Mouse (Mus musculus) kidney, adult 8-10 months (tissue): Measurements from ENCODE around the gene Ccdc124.

ENCODE experiments used
- DNase-seq, 2 experiments: peaks; one replicate each; pipeline ENCODE4 v3.0.0; 2022

The Ccdc124 gene

DNA sequence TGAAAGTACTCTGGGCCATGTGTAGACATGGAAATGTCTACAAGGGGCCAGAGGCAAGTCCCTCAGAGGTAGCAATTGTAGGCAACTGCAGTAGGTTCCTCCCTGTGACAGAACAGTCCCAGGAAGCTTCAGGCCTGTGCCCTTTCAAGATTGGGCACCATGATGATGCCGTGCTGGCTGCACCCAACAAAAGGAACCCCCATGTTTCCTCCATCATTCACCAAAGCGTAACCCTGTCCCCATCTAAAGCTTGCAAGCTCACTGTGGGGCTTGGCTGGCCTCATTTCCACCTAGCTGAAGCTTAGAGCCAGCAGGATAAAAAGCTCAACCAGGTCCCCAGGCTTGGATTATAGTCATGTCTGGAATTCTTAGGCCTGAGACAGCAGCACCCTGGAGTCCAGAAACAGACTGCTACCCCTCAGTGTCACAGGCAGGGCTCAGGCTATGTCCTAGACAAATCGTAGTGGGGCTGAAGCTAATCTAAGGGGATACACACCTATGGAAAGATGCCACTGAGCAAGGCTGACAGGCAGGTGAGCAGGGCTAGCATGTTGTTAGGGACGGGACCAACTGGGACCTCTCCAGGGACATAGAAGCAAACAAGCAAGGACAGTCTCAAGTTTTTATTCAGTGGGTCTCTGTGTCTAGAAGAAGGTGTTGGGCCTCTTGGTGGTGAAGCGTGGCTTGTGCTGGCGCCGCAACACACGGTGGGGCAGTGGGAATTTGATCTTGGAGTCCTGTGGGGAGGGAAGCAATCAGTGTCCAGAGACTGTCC is 21.2 kb upstream of the Ccdc124 start:
- no peak for DNase-seq

DNA sequence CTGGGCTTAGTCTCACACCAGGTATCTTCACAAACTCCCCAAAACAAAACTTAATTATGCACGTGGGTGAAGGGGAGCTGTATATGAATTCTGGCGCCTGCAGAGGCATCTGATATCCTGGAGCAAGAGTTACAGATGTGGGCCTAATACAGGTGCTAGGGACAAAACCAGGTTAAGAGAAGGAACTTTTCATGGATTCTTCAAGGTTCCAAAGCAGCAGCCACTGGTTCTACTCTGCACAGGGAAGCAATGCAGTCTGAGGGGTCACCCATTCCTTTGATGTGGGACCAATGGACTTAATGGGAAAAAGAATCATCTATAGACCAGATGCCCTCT is 20.6 kb upstream of the Ccdc124 start:
- DNase-seq: no peak

DNA sequence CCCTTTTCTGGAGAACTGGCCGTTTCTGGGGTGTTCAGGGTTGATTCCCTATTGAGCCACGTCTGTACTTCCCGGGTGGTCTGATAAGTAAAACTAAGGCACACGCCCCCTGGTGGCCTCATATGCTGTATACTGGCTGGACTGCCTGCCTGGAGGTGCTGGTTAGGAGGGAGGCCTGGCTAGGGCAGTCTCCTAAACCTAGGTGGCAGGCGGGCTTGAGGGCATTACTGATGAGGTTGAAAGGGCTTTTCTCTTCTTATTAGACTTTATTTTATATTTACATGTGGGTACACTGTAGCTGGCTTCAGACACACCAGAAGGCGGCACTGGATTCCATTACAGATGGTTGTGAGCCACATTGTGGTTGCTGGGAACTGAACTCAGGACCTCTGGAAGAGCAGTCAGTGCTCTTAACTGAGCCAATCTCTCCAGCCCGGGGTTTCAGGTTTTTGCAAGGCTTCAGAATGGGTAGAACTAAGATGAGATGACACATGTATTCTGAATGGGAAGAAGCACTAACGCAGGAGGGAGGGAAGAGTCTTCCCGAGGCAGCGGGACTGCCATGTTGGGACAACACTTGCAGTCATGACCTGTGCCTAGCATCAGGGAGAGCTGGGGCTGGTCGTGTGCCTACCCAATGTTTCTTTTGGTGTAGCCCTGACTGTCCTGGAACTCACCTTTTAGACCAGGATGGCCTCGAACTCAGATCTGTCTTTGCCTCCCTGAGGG is 20.1 kb upstream of the Ccdc124 start:
- DNase-seq: peak; percentile 50 to 75

DNA sequence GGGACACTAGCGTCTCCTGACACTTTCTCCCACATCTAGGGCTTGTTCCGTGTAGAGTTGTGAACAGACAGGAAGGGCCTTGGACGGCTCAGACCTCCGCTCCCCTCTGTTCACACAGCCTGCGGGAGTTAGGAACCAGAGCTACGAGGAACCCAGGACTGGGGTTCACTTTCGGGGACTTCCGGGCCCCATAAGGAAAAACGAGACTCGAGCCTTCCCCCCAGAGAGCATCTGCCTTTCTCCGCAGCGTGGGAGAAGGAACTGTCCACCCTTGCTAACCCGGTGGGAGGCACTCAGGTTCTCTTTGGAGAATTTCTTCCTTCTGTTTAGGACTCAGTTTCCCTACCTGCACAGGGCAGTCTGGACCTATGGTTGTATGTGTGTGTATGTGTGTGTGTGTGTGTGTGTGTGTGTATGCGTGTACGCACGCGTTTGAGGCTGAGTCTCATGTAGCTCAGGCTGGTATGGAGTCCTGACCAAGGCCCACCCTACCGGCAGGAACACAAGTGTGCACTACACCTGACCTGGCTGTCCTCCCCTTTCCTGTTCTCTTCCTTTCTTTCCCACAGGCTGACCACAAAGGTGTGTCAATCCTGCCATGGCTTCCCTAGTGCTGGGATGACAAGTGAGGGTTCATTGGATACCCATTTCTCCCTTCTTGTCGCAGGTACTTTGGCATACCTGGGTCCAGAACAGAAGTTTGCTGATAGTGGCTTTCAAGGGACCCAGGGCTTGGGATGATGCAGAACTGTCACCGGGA is 19.3 kb upstream of the Ccdc124 start:
- no peak for DNase-seq

DNA sequence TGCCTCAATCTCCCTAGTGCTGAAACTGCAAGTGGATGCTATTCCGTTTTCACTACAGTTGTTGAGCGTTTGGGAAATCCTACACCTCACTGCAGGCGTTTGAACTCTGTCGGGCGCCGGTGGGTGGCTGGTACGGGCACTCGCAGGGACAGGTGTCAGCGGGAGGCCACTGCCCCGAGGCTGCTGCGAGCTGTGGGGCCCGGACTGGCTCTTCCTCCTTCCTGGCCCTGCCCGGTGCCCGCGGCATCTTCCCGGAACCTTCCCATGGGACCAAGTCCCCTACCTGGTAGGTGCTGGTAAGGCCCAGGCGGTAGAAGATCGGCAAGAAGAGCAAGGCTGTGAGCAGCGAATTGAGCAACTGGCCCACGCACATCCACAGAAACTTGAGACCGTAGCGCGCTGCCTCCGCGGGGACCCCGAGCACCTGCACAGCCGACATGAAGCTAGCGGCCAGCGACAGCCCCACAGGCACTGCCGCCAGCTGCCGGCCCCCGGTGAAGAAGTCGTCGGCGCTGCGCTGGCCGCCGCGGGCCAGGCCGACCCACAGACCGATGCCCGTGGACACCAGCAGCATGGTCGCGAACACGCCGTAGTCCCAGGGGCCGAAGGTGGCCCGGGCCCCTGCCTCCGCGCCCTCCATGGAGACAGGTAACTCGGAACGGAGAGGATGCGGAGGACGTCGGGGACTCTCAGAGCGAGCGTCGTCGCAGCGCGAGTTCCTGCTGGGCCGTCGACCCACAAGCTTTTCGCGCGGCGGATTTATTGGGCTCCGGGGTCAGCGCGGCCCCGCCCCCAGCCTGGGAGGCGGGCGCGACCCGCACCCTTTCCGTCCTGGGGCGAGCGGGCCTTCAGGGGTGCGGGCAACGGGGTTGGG is 18.5 kb upstream of the Ccdc124 start, which contains the start of gene Slc5a5:
TSS of gene Slc5a5 (minus strand) at position 736 of the 874 bp plus-strand sequence.
- DNase-seq: no peak

DNA sequence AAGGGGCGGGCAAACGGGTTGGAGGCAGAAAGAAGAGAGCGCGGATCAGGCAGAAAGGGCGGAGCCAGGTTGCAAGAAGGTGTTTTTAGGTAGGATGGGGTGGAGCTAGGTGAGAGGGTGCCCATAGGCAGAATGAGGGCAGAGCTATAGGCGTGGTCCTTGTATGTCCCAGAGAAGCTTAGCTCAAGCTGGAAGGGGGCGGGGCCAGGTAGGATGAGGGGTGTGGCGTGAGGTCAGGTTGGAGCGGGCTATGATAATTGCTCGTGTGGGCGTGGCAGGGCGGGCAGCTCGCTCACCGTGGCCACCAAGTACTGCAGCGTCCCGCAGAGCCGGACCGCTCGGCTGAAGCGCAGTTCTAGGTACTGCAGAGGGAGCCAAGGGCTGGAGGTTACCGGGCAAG is 17.6 kb upstream of the Ccdc124 start:
- DNase-seq: peak; percentile 69 to 76

DNA sequence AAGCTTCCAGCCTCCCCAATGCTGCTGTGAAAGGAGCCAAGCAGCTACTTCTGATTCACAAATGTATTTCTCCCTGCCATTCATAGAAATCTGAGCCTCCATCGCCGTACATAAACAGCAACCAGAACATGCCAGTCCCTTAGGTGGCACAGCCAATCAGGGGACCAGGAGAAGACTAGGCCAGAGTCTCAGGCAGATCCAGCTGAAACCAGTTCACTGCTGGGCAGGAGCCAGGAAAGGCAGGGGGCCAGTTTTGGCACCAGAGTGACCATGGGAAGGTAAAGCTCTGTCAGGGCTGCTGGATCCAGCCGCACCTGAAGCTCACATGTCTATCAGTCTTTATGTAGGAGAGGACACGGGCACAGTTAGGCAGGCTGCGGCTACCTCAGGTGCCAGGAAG is 16.9 kb upstream of the Ccdc124 start:
- DNase-seq: peak in 1 of 2 experiments; percentile 47

DNA sequence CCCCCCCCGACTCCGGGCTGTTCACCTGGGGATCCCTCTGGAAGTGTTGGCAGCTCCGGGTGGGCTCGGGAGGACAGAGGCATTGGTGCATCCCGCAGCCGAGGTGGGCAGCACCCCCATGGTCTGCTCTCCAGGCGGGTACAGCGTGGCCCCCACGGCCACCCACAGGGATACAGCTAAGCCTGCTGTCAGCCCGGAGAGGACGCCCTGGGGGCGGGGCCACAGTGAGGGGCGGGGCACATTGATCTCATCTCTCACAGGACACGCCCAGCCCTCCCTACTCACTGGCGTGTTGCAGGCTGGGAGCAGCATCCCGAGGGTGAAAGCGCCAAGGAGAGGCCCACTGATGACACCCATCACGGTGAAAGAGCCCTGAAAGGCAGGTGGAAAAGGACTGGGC is 13.9 kb upstream of the Ccdc124 start:
- DNase-seq: no peak

DNA sequence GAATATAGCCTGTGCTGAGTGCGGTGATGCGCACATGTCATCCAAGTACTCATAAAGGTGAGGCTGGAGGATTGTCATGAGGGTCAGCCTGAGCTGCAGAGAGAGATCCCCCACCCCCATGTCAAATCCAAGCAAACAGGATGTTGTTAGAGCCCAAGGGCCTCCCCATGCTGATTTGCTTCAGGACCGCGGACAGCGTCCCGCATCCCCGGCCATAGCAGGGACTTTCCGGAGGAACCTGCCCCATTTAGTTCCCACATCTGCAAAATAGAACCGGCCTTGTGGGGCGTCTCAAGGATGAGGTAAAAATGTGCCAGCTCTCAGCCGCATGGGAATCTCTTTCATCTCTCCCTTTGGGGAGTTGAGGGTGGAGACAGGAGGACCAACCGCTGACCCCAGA is 11.9 kb upstream of the Ccdc124 start:
- DNase-seq: no peak

DNA sequence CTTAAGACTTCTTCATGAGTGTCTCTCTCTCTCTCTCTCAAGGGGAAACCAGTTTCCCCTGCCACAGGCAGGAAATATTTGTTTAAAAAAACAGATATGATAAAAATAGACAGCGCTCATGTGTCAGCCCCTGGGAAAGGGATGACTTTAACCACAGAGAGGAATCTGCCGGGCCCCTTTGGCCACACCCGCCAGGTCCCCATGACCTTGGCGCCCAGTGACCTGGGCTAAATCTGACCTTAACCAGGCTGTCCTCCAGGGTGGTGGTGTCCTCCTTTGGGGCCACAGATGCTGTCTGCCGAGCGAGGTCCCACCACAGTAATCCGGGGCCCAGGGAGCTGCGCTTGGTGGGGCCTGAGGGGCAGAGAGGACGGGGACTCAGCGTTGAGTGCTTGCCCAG is 10.9 kb upstream of the Ccdc124 start:
- DNase-seq: no peak

DNA sequence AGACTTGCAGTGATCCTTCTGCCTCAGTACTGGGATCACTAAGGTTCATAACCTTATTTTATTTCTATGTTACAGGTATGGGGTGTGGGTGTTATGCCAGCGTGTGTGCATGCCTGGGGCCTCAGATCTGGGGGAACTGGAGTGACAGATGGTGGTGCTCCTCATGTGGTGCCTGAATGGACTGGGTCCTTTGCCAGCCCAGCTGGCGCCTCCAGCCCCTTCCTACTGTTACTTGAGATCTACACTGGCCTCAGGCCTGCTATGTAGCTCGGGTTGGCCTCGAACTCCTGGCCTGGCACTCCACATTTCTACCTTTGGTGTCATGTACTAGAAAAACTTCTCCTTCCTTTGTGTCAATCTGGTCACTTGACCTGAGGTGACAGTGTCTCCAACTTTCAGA is 10.5 kb upstream of the Ccdc124 start:
- no peak for DNase-seq

DNA sequence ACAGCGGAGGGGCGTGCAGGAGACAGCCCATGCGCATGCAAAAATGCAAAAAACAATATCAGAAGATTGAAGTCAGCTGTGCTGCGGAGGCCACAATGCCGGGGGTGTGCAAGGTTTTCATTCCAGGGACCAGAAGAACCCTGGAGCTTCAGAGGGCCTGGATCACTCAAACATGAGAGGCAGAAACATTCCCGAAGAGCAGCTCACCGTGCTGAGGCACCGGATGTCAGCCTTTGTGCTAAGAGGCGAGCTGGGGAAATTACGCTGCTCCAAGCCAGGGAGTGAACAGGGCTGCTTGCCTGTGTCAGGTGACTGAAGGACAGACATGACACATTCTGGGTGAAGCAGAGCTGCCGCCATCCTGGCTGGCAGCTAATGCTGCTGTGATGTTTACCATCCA is 6.8 kb upstream of the Ccdc124 start:
- DNase-seq: no peak

DNA sequence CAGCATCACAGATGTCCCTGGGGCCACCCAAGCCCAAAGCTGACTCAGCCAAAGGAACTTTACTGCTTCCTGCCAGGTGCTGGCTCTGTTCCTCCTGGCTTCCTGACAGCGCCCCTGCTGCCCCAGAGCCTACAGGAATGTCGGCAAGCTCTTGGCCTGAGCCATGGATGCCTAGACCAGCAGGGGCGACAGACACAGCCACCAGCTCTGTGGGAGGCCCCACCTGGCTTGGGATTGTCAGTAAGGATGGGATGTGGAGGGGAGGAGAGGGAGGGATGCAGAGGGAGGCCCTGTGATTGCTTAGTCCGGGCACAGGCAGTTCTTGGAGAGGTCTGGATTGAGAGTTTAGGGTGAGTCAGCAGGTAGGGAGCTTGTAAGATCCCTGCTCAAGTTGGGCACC is 6.4 kb upstream of the Ccdc124 start:
- DNase-seq: no peak

DNA sequence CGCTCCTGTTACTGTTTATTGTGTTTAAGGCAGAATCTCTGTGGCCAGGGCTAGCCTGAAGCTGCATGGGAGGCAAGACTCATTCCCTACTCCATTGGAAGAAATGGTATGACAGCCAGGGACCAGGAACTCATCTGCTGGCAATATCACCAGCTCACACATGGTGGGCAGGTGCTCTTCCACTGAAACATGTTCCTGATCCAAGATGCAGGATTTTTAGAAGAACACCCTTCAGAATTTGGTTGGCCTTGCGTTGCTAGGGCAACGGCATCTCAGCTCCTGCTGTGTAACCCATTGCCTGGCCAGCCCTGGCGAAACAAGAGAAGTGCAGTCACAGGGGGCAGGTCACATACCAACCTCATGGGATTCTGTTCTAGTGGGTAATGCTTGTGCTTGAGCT is 5.8 kb upstream of the Ccdc124 start:
- DNase-seq: no peak

DNA sequence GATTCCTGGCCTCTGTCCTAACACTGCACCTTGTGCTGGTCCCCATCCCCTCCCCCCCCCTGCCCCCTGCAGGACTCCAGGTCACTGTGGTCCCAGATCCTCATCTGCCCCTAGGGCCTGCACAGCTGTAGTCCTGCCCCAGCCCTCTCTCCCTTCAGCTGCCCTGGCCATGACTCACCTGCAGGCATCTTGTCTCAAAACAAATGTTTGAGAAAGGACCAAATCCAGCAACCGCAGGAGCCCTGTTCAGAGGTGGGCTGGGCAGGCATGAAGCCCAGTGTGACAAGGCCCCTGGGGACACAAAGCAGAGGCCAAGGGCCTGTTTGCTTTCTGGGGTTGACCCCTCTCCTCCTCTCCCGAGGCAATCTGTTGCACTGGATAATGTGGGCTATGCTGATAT is 4.4 kb upstream of the Ccdc124 start:
- no peak for DNase-seq

DNA sequence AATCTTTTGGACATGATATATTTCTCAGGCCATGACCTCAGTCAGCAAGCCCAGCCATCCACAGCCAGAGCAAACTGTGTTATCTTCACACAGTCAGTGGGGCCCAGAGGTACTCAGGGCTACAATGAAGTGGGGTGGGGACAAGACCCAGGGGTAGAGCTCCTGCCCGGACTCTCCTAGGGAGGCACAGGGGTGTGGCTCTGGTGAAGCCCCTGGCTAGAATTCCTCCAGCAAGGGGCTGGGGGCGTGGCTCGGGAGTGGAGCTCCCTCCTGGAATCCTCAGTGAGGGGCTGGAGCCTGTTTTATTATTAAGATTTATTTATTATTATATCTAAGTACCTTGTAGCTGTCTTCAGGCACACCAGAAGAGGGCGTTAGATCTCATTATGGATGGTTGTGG is 2.6 kb upstream of the Ccdc124 start:
- DNase-seq: no peak

DNA sequence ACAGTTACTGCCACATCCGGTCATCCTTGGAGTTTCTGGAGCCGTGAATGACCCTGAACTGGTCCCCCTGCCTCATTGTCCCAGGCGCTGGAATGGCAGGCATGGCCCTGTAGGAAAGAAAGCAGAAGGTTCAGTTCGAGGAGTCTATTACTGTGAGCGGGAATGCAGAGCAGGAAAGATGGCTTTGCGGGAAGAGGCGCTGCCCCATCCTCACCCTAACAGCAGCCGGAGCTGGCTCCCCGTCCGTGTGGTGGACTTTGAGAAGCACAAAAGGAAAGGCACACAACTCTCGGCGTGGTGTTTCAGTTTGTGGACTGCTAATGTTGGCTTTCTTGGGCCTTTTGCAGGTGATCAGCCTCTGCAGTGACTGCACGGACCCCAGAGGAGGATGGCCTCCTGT is 706 bp upstream of the Ccdc124 start:
- no peak for DNase-seq

DNA sequence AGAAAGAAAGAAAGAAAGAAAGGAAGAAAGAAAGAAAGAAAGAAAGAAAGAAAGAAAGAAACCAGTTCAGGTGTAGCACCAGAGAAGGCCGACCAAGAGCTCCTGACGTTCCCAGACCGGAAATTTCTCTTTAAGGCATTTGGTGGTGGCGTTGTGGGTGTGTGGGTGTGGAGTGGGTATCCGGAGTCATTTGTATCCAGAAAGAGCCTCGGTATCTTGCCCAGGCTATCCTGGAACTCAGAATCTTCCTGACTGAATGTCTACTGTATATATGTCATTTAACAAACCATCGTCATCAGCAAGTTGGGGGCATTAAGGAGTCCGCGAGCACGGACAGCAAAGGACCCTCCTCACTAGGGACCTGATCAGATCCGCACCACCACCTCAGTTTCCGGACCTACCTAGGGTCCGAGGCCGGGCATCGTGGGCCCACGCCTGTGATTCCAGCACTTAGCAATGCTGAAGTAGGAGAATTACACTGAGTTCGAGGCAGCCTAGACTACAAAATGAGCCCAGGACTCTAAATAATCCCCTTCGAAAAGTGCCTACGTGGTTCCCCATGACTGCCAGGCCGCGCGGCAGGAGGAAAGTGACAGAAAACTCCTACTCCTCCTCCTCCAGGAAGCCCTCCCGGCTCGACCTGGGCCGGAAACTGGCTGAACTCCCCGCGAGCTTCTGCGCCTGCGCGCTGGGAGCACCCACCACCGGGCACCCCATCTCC is 932 bp downstream of the Ccdc124 start:
- DNase-seq: no peak

DNA sequence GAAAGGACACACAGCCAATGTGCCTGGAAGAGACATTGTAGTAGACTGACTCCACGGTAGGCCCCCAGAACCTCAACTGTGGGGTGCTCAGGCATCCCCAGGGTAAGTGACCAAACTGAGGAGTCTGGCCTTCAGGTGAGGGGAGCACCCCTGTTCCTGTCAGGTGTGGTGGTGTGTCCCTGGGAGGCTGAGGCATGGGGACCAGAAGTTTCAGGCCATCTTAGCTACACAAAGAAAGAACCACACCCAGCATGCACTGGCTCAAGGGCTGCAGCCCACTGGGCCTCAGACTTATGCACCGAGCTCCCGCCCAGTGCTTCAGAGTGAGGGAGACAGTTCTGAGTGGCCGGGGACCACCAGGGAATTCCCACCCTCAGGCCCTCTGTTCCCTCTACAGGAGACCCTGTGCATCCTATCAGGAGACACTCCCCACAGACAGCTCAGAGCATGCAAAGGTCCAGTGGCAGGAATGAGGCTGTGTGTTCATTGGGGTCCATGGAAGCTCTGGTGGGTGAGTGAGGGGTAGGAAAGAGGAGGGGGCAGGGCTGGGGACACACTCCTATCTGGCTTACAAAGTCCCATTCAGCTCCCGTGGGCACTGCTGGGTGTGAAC is 2.4 kb downstream of the Ccdc124 start:
- no peak for DNase-seq

DNA sequence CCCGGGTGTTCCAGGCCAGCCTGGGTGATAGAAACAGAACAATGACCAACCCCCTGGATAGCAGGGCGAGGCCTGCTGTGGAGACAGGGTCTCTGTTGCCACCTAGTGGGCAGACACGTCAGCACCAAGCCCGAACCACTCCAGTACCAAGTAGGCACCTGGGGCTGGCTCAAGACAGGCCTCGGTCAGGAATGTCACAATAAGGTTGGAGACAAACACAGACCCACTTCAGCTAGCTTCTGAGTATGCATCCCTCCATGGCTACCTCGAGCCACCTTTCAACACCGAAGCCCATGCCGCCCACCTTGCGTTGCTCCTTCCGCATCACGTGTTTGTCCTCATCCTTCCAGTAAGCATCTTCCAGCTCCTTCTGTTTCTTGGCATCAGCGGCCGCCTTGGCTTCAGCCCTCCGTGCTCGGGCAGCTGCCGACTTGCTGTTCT is 4.1 kb downstream of the Ccdc124 start:
- peak; percentile 78 to 86 for DNase-seq

DNA sequence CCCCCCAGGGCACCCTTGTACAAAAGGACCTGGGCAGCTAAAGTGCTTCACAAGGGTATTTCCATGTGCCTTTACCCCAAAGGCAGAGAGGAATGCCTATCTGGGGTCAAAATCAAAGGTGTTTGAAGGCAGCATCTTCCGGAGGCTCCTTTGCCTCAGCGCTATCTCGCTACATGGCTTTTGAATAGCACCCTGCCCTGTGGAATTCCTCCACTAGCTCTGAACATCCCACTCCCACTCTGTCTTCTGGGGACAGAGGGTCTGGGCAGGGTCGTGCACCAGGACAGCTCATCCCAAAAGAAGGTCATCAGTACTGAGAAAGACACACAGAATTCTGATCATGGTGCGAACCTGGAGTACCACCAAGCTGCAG is 4.5 kb downstream of the Ccdc124 start:
- DNase-seq: no peak
